Mouse (Mus musculus): Measurements from ENCODE around the gene Coro7. TPM values are rescaled to one million over a fixed set of nuclear protein-coding genes. Genes with fewer than 3 reads are reported as not detected.
A peak's percentile ranks its signal among the peaks of the same experiment; 100 is the strongest.

Gene Coro7
- polyA plus RNA-seq (2014; fragmentation: Nextera tagmentation; extraction: Ambion mirVana) = 20.5 and 23.3 TPM in 2 replicates

GRCm38 (mm10) chr16:4679121-4680018 lies at the start of gene Coro7:
Gene Coro7, minus strand, starts transcription at chr16:4679777.
- Histone ChIP-seq H3K4me3 (ENCODE audit: low read depth, low read length) (peak within 1 kb of the TSS; percentile 68), H3K4me1 (replicated peaks; ENCODE audit: control insufficient read depth, insufficient read depth, low read length) (peaks cover 9% of the 10 kb centered on the region; the same call in 1 of the 2 replicates), H3K9ac (ENCODE audit: low read length) (peak within 1 kb of the TSS; percentile 67), H3K36me3 (ENCODE audit: control insufficient read depth, insufficient read depth, low read length) (no peaks in the 10 kb centered on the region; the same call in 1 of the 2 replicates), H3K27me3 (ENCODE audit: control insufficient read depth, insufficient read depth, low read length) (no peaks in the 10 kb centered on the region), H3K4me2 (ENCODE audit: low read depth, low read length, severe bottlenecking) (peak within 1 kb of the TSS; percentile 69), H3K27ac (ENCODE audit: low read depth, low read length) (no peak within 1 kb of the TSS), H3K9me3 (ENCODE audit: control insufficient read depth, low read length) (no peaks in the 10 kb centered on the region)
- DNase-seq (ENCODE audit: low spot score) (peak; percentile 95), ATAC-seq (replicated peaks; ENCODE audit: low FRiP score) (peak; percentile 92)
- under 1% methylated on average over 47 of the region's 47 CpGs for WGBS

- Histone ChIP-seq H3K9me3 (ENCODE audit: control insufficient read depth, low read length) (no peaks in the 10 kb centered on the region), H3K27me3 (ENCODE audit: control insufficient read depth, insufficient read depth, low read length) (no peaks in the 10 kb centered on the region), H3K4me2 (ENCODE audit: low read depth, low read length, severe bottlenecking) (no peak overlapping the region), H3K36me3 (ENCODE audit: control insufficient read depth, insufficient read depth, low read length) (no peaks in the 10 kb centered on the region), H3K27ac (ENCODE audit: low read depth, low read length) (no peak overlapping the region), H3K9ac (ENCODE audit: low read length) (no peak overlapping the region), H3K4me1 (replicated peaks; ENCODE audit: control insufficient read depth, insufficient read depth, low read length) (no peaks in the 10 kb centered on the region; the same call in 1 of the 2 replicates), H3K4me3 (ENCODE audit: low read depth, low read length) (no peak overlapping the region)
- 82% methylated on average over 1 of the region's 1 CpGs for WGBS
- DNase-seq (ENCODE audit: low spot score) (no peak), ATAC-seq (replicated peaks; ENCODE audit: low FRiP score) (no peak)
Observed at GRCm38 (mm10) chr16:4727963-4728362, 48.4 kb upstream of the Coro7 start.

GRCm38 (mm10) chr16:4727526-4727925 lies 47.9 kb upstream of the Coro7 start:
- H3K4me1 ChIP-seq (replicated peaks; ENCODE audit: control insufficient read depth, insufficient read depth, low read length) = no peaks in the 10 kb centered on the region; the same call in 1 of the 2 replicates
- H3K9ac ChIP-seq (ENCODE audit: low read length) = no peak overlapping the region; the same call in 1 of the 2 replicates
- H3K27me3 ChIP-seq (ENCODE audit: control insufficient read depth, insufficient read depth, low read length) = no peaks in the 10 kb centered on the region
- WGBS = 95% methylated on average over 1 of the region's 1 CpGs
- H3K36me3 ChIP-seq (ENCODE audit: control insufficient read depth, insufficient read depth, low read length) = no peaks in the 10 kb centered on the region
- H3K27ac ChIP-seq (ENCODE audit: low read depth, low read length) = no peak overlapping the region
- H3K9me3 ChIP-seq (ENCODE audit: control insufficient read depth, low read length) = no peaks in the 10 kb centered on the region
- ATAC-seq (replicated peaks; ENCODE audit: low FRiP score) = no peak
- DNase-seq (ENCODE audit: low spot score) = no peak
- H3K4me2 ChIP-seq (ENCODE audit: low read depth, low read length, severe bottlenecking) = no peak overlapping the region
- no peak overlapping the region for H3K4me3 ChIP-seq (ENCODE audit: low read depth, low read length)

DNA sequence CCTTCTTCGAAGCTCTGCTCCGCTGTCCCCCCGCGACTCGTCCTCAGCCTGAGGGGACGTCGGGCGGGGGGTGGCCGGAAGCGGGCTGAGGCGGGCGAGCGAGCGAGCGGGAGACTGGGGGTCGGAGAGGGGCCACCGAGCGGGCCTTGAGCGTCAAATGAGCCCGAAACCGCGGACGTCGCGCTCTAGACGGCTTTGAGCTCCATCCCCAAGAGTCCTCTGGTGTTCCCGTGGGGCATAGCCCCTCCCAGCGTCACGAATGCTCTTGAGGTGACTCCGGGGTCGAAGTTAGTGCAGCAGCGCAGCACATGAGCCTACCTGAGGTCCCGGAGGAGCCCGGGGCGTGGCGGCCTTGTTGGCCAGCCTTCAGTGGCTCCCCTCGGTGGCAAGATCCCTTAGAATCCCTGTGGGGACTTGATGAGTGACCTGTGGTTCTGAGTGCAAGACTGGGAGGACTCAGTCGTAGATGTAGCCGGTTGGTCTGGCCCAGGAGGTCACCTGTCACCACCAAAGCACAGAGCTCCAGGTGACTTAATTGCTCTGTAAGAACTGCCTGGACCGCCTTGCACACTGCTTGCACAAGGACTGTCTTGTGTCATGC lies 47.1 kb upstream of the Coro7 start:
- Histone ChIP-seq H3K4me1 (replicated peaks; ENCODE audit: control insufficient read depth, insufficient read depth, low read length) (no peaks in the 10 kb centered on the region; the same call in 1 of the 2 replicates), H3K36me3 (ENCODE audit: control insufficient read depth, insufficient read depth, low read length) (no peaks in the 10 kb centered on the region), H3K27ac (ENCODE audit: low read depth, low read length) (peak overlapping the region; percentile 18; the same call in 1 of the 2 replicates), H3K9ac (ENCODE audit: low read length) (peak overlapping the region; percentile 81), H3K9me3 (ENCODE audit: control insufficient read depth, low read length) (no peaks in the 10 kb centered on the region), H3K4me2 (ENCODE audit: low read depth, low read length, severe bottlenecking) (peak overlapping the region; percentile 87), H3K27me3 (ENCODE audit: control insufficient read depth, insufficient read depth, low read length) (no peaks in the 10 kb centered on the region), H3K4me3 (ENCODE audit: low read depth, low read length) (peak overlapping the region; percentile 72)
- ATAC-seq (replicated peaks; ENCODE audit: low FRiP score) = peak; percentile 60
- no peak for DNase-seq (ENCODE audit: low spot score)
- under 1% methylated on average over 40 of the region's 40 CpGs for WGBS

DNA sequence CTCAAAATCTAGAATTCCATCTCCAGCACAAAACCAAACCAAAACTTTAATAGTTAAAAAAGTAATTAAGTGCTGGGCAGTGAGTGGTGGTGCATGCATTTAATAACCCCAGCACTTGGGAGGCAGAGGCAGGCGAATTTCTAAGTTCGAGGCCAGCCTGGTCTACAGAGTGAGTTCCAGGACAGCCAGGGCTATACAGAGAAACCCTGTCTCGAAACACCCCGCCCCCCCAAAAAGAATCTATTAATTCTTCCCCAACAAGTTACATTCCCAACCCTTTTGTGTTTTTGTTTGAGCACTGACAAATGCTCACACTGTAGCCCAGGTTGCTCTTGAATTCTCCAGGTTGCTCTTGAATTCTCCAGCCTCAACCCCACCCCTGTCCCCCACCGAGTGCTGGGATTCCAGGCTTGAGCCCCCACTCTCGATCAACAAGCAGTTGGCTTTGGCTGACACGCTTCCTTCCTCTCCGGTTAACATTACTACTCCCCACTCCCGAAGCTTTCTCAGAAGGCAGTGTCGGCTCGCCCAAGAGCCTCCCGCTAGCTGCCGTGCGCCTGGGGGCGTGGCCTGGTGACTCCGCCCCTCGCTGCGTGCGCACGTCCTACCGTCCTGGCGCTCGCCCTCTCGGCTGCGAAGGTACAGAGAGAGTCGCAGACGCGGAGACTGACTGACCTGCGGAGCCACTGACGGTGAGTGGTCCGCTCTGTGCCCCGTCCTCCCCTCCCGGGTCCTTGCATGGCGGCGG lies 46.4 kb upstream of the Coro7 start, which contains the start of gene Hmox2:
TSS of gene Hmox2 (plus strand) at position 582 of the 748 bp plus-strand sequence.
- Histone ChIP-seq H3K9ac (ENCODE audit: low read length) (peak within 1 kb of the TSS; percentile 81), H3K27ac (ENCODE audit: low read depth, low read length) (peak within 1 kb of the TSS; percentile 18; the same call in 1 of the 2 replicates), H3K4me1 (replicated peaks; ENCODE audit: control insufficient read depth, insufficient read depth, low read length) (no peaks in the 10 kb centered on the region; the same call in 1 of the 2 replicates), H3K4me2 (ENCODE audit: low read depth, low read length, severe bottlenecking) (peak within 1 kb of the TSS; percentile 87), H3K9me3 (ENCODE audit: control insufficient read depth, low read length) (no peaks in the 10 kb centered on the region), H3K36me3 (ENCODE audit: control insufficient read depth, insufficient read depth, low read length) (no peaks in the 10 kb centered on the region), H3K4me3 (ENCODE audit: low read depth, low read length) (peak within 1 kb of the TSS; percentile 72), H3K27me3 (ENCODE audit: control insufficient read depth, insufficient read depth, low read length) (no peaks in the 10 kb centered on the region)
- 6% methylated on average over 35 of the region's 35 CpGs for WGBS
- DNase-seq (ENCODE audit: low spot score) = peak; percentile 96
- ATAC-seq (replicated peaks; ENCODE audit: low FRiP score) = peak; percentile 96

DNA sequence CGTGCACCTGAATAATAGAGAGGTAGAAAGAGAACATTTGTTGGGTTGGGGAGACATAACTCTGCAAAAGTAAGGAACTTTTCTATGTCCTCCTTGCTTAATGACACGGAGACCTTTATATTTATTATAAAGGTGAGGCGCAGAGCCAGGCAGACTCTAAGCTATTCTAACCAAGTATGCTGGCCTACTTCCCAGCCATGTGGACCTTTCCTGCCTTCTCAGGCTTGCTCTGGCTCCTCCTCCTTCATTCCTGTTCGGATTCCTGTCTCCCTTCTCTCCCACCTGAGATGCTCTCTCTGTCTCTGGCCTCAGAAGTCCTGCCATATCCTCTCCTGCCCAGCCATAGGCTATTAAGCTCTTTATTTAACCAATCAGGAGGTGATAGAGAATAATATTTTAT lies 45.7 kb upstream of the Coro7 start:
- Histone ChIP-seq H3K27me3 (ENCODE audit: control insufficient read depth, insufficient read depth, low read length) (no peaks in the 10 kb centered on the region), H3K9me3 (ENCODE audit: control insufficient read depth, low read length) (no peaks in the 10 kb centered on the region), H3K9ac (ENCODE audit: low read length) (no peak overlapping the region), H3K36me3 (ENCODE audit: control insufficient read depth, insufficient read depth, low read length) (no peaks in the 10 kb centered on the region), H3K27ac (ENCODE audit: low read depth, low read length) (no peak overlapping the region), H3K4me3 (ENCODE audit: low read depth, low read length) (no peak overlapping the region), H3K4me1 (replicated peaks; ENCODE audit: control insufficient read depth, insufficient read depth, low read length) (no peaks in the 10 kb centered on the region; the same call in 1 of the 2 replicates), H3K4me2 (ENCODE audit: low read depth, low read length, severe bottlenecking) (no peak overlapping the region)
- 75% methylated on average over 4 of the region's 4 CpGs for WGBS
- no peak for DNase-seq (ENCODE audit: low spot score)
- ATAC-seq (replicated peaks; ENCODE audit: low FRiP score) = no peak

DNA sequence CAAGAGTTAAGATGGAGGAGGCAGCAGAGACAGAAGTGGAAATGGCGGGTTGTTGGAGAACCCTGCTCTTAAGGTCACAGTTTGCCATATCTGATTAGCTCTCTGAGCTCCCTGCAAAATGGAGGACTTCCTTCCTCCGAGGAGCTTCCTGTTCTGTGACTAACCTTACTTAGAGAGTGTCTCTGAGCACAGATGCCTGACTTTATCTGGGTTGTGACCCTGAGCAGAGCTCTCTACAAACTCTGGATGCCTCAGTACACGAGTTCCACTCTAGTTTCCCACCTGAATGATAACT lies 43.3 kb upstream of the Coro7 start:
- Histone ChIP-seq H3K36me3 (ENCODE audit: control insufficient read depth, insufficient read depth, low read length) (no peaks in the 10 kb centered on the region), H3K27ac (ENCODE audit: low read depth, low read length) (no peak overlapping the region), H3K4me1 (replicated peaks; ENCODE audit: control insufficient read depth, insufficient read depth, low read length) (no peaks in the 10 kb centered on the region; the same call in 1 of the 2 replicates), H3K9ac (ENCODE audit: low read length) (no peak overlapping the region), H3K4me3 (ENCODE audit: low read depth, low read length) (no peak overlapping the region), H3K9me3 (ENCODE audit: control insufficient read depth, low read length) (no peaks in the 10 kb centered on the region), H3K4me2 (ENCODE audit: low read depth, low read length, severe bottlenecking) (no peak overlapping the region), H3K27me3 (ENCODE audit: control insufficient read depth, insufficient read depth, low read length) (no peaks in the 10 kb centered on the region)
- ATAC-seq (replicated peaks; ENCODE audit: low FRiP score) (no peak), DNase-seq (ENCODE audit: low spot score) (no peak)
- 71% methylated on average over 3 of the region's 3 CpGs for WGBS

All from forebrain, embryonic 11.5 days (tissue).